Mouse (Mus musculus): ENCODE measurements around the gene Clstn1. TPM values are rescaled to one million over a fixed set of nuclear protein-coding genes. Genes with fewer than 3 reads are reported as not detected.

The Clstn1 gene
- total and polyA plus RNA-seq, 2 experiments from 2014 or later = 209 to 565 TPM

DNA sequence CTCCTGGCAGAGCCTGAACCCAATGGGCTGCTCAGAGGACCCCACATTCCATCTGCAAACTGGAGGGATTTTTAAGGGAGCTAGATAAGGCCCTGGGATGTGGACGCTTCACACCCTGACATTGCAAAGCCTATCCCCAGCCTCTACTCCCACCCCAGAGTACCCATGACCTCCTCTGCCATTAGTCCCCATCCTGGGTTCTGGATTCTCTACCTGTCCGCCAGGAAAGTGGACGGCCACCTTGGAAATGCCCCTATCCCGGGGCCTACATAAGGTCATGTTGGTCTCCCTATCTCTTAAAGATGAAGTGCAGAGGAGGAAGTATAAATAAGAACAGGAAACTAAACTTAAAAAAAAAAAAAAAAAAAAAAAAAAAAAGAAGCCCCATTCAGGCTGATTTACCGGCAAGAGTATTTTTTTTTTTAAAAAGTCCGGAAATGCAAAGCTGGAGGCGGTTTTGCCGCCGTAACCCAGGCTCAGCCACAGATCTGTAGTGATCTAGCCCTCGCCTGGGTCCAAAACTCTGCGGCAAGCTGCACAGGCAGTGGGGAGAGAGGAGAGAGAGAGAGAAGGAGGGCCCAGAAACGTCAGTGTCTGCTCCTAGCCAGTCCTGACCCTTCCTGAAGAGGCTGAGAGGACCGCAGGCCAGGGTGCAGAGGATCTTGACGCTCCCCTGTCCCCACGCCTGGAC is 111.4 kb downstream of the Clstn1 start:
- no peaks in the 10 kb centered on the region for H3K36me3 ChIP-seq (ENCODE audit: insufficient read depth, low read length)
- ATAC-seq (ENCODE audit: low FRiP score) (no peak), DNase-seq (ENCODE audit: low spot score) (no peak)
- peak overlapping the region; percentile 31 for H3K4me3 ChIP-seq (ENCODE audit: low read depth, low read length)
- no peaks in the 10 kb centered on the region; the same call in 1 of the 2 replicates for H3K4me1 ChIP-seq (ENCODE audit: insufficient read depth, low read length)
- WGBS = 26% methylated on average over 15 of the region's 15 CpGs
- no peaks in the 10 kb centered on the region for H3K9me3 ChIP-seq (ENCODE audit: low read length)
- no peak overlapping the region for H3K9ac ChIP-seq (replicated peaks; ENCODE audit: low read length, poor library complexity, severe bottlenecking)
- no peak for TF ChIP-seq CTCF (IDR thresholded peaks at IDR 0.05)
- H3K27ac ChIP-seq (ENCODE audit: low read depth, low read length) = no peak overlapping the region
- H3K27me3 ChIP-seq (ENCODE audit: insufficient read depth, low read length) = peaks cover 10% of the 10 kb centered on the region; the same call in 1 of the 2 replicates
- peak overlapping the region; percentile 43 for H3K4me2 ChIP-seq (ENCODE audit: low read depth, low read length, poor library complexity, severe bottlenecking)

DNA sequence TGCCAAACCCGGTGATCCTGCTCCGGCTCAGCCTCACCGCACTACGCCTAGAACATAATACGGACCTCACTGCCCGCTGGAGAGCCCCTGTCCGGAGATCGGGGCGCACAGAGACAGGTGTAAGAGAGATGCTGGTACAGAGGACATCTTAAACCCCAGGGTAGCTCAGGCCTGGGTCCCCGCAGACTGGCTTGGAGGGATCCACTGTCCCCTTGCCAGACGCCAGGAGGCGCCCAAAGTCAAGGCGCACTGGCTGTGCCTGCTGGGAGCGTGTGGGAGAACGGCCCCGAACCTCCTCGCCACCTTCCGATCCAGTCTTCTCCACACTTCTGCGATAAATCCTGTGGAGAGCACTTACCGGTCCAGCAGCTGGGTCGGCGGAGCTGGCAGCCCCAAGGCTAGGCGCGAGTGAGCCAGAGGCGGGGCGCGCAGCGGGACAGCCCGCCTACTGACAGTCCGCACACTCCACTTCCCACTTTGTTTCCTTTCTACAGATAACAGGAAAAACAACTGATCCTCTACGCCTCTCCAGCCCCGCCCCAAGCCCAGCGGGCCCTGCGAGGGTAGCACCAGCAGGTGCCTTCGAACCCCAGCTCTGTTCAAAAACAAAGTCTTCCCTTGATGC is 112.0 kb downstream of the Clstn1 start:
- ATAC-seq (ENCODE audit: low FRiP score) = no peak
- Histone ChIP-seq H3K4me1 (ENCODE audit: insufficient read depth, low read length) (no peaks in the 10 kb centered on the region; the same call in 1 of the 2 replicates), H3K27me3 (ENCODE audit: insufficient read depth, low read length) (peaks cover 10% of the 10 kb centered on the region; the same call in 1 of the 2 replicates), H3K27ac (ENCODE audit: low read depth, low read length) (no peak overlapping the region), H3K9ac (replicated peaks; ENCODE audit: low read length, poor library complexity, severe bottlenecking) (no peak overlapping the region), H3K9me3 (ENCODE audit: low read length) (no peaks in the 10 kb centered on the region), H3K36me3 (ENCODE audit: insufficient read depth, low read length) (no peaks in the 10 kb centered on the region), H3K4me3 (ENCODE audit: low read depth, low read length) (peak overlapping the region; percentile 31), H3K4me2 (ENCODE audit: low read depth, low read length, poor library complexity, severe bottlenecking) (peak overlapping the region; percentile 43)
- whole genome bisulfite sequencing = 2% methylated on average over 34 of the region's 35 CpGs
- DNase-seq (ENCODE audit: low spot score) = peak; percentile 50
- TF ChIP-seq CTCF (IDR thresholded peaks at IDR 0.05) = peak; percentile 71

Small RNA genes within 50 kb of the gene (microRNA-seq; reads per million reads assigned to microRNA genes)
- gene Mir5616 (ENCODE audit: borderline number of aligned reads) (1.3 reads per million), gene Mir7023 (ENCODE audit: borderline number of aligned reads) (not detected)

Other genes with a start within 250 kb of the Clstn1 start
- gene Ube4b, start 159.7 kb upstream of the Clstn1 start, total RNA-seq (2014; rRNA removed) = 94.4 and 113 TPM in 2 replicates
- gene Ube4b, start 159.7 kb upstream of the Clstn1 start, polyA plus RNA-seq (2015; fragmentation: Nextera tagmentation; extraction: Ambion mirVana) = 46.2 and 51.9 TPM in 2 replicates
- not detected in 2 replicates for gene Rbp7, start 131.5 kb upstream of the Clstn1 start, total RNA-seq (2014; rRNA removed)
- 0.44 and 0.49 TPM in 2 replicates for gene Rbp7, start 131.5 kb upstream of the Clstn1 start, polyA plus RNA-seq (2015; fragmentation: Nextera tagmentation; extraction: Ambion mirVana)
- gene Tmem274, start 109.1 kb upstream of the Clstn1 start, total RNA-seq (2014; rRNA removed) = not detected in 2 replicates
- not detected in 2 replicates for gene Tmem274, start 109.1 kb upstream of the Clstn1 start, polyA plus RNA-seq (2015; fragmentation: Nextera tagmentation; extraction: Ambion mirVana)
- 2.9 and 6.3 TPM in 2 replicates for gene Nmnat1, start 101.3 kb upstream of the Clstn1 start, total RNA-seq (2014; rRNA removed)
- gene Nmnat1, start 101.3 kb upstream of the Clstn1 start, polyA plus RNA-seq (2015; fragmentation: Nextera tagmentation; extraction: Ambion mirVana) = 4.1 and 4.3 TPM in 2 replicates
- 44.3 and 54.7 TPM in 2 replicates for gene Lzic, start 101.2 kb upstream of the Clstn1 start, total RNA-seq (2014; rRNA removed)
- 34.4 and 39.3 TPM in 2 replicates for gene Lzic, start 101.2 kb upstream of the Clstn1 start, polyA plus RNA-seq (2015; fragmentation: Nextera tagmentation; extraction: Ambion mirVana)
- 105 and 109 TPM in 2 replicates for gene Ctnnbip1, start 68.2 kb upstream of the Clstn1 start, total RNA-seq (2014; rRNA removed)
- 116 and 117 TPM in 2 replicates for gene Ctnnbip1, start 68.2 kb upstream of the Clstn1 start, polyA plus RNA-seq (2015; fragmentation: Nextera tagmentation; extraction: Ambion mirVana)
- gene Pik3cd, start 116.1 kb downstream of the Clstn1 start, total RNA-seq (2014; rRNA removed) = 15.9 and 18.5 TPM in 2 replicates
- 9.7 and 10.4 TPM in 2 replicates for gene Pik3cd, start 116.1 kb downstream of the Clstn1 start, polyA plus RNA-seq (2015; fragmentation: Nextera tagmentation; extraction: Ambion mirVana)
- 55.2 and 67.8 TPM in 2 replicates for gene Tmem201, start 151.6 kb downstream of the Clstn1 start, total RNA-seq (2014; rRNA removed)
- 44.8 and 48.5 TPM in 2 replicates for gene Tmem201, start 151.6 kb downstream of the Clstn1 start, polyA plus RNA-seq (2015; fragmentation: Nextera tagmentation; extraction: Ambion mirVana)
- gene Slc25a33, start 187.8 kb downstream of the Clstn1 start, total RNA-seq (2014; rRNA removed) = 16.6 and 19.8 TPM in 2 replicates
- gene Slc25a33, start 187.8 kb downstream of the Clstn1 start, polyA plus RNA-seq (2015; fragmentation: Nextera tagmentation; extraction: Ambion mirVana) = 32.7 and 34.8 TPM in 2 replicates

Measured in midbrain, postnatal 0 days (tissue).